Mouse (Mus musculus) neural tube, embryonic 11.5 days (tissue): ENCODE results near the gene Flt3. TPM values are rescaled to one million over a fixed set of nuclear protein-coding genes. Genes with fewer than 3 reads are reported as not detected.

Experiments
- ATAC-seq: fragments of 200-750 bp; cut with Nextera tagmentation; 2 replicates; pipeline ENCODE4 v1.8.0; 2017; ENCODE audit warnings: moderate number of reproducible peaks, mild to moderate bottlenecking, moderate TSS enrichment, moderate library complexity; ENCODE audit not compliant: insufficient read depth, low FRiP score, low TSS enrichment
- DNase-seq: peaks from one replicate; pipeline ENCODE4 v3.0.0-alpha.2; 2015; ENCODE audit warnings: low spot score
- H3K27ac ChIP-seq: fragments of 300-500 bp; sonication (generic); 2 replicates; pipeline ENCODE4 v1.5.1; 2014; ENCODE audit warnings: low read depth, mild to moderate bottlenecking, low read length
- H3K27me3 ChIP-seq: fragments of 300-500 bp; sonication (generic); 2 replicates; pipeline ENCODE4 v1.6.1; 2014; ENCODE audit warnings: mild to moderate bottlenecking, low read length, mixed read lengths; ENCODE audit not compliant: control insufficient read depth, insufficient read depth
- H3K36me3 ChIP-seq: fragments of 300-500 bp; sonication (generic); 2 replicates; pipeline ENCODE4 v1.6.1; 2014; ENCODE audit warnings: mild to moderate bottlenecking, low read length, moderate library complexity, mixed read lengths; ENCODE audit not compliant: control insufficient read depth, insufficient read depth
- H3K4me1 ChIP-seq: fragments of 300-500 bp; sonication (generic); 2 replicates; pipeline ENCODE4 v1.6.1; 2014; ENCODE audit warnings: low read length, mixed read lengths; ENCODE audit not compliant: control insufficient read depth, insufficient read depth
- H3K4me2 ChIP-seq: fragments of 300-500 bp; sonication (generic); 2 replicates; pipeline ENCODE4 v1.6.1; 2014; ENCODE audit warnings: low read depth, mild to moderate bottlenecking, moderate library complexity
- H3K4me3 ChIP-seq: fragments of 300-500 bp; sonication (generic); 2 replicates; pipeline ENCODE4 v1.5.1; 2014; ENCODE audit warnings: low read depth, low read length
- H3K9ac ChIP-seq: fragments of 300-500 bp; sonication (generic); 2 replicates; pipeline ENCODE4 v1.6.1; 2014; ENCODE audit warnings: mild to moderate bottlenecking, low read length
- H3K9me3 ChIP-seq: fragments of 300-500 bp; sonication (generic); 2 replicates; pipeline ENCODE4 v1.6.1; 2016; ENCODE audit warnings: low read length; ENCODE audit not compliant: control insufficient read depth
- WGBS: fragments of 180-500 bp; shearing (Covaris S2); extraction: QIAGEN DNeasy Blood & Tissue Kit; methylation state at CpG from one replicate; pipeline ENCODE4 v1.1.7; 2014; 5-methylcytosine and 5-hydroxymethylcytosine counted together
- polyA plus RNA-seq: library from polyadenylated mRNA; unstranded; fragments of >200 nt; fragmentation: Nextera tagmentation; extraction: Ambion mirVana; gene quantifications from 2 replicates; pipeline ENCODE4 v1.2.1, GENCODE M21; 2014

Flt3 gene
- 0.21 TPM in 1 of 2 replicates, not detected in the other for polyA plus RNA-seq

DNA sequence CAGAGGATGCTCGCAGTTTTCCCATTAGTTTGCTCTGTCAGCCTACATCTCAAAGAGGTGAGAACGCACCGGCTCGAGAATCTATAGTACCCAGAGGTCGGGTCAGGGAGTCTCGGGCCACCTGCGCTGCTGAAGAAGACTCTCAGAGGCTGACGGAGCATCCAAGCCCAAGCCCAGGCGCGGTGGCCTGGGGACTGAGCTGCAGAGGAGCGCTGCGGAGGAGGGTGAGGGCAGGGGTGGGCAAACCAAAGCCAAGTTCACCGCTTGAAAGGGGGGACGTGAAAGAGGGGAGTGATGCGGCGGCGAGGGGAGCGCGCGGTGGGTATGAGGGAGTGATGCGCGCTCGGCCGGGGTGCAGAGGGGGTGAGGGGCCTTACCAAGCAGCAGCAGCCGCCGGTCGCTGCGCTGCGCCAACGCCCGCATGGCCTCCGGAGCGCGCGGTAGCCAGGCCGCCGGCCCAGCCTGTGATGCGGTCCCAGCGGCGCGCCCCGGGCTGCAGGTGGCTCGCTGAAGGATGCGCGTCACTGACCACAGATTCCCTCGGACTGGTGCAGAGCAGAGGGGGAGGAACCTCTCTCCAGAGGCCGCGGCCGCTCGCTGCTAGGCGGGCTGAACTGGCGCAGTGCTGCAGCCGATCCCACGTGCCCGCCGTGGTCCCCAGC lies at the start of gene Flt3:
Gene Flt3, minus strand, starts transcription at position 647 of the 662 bp plus-strand sequence.
- Histone ChIP-seq H3K9ac (peak within 1 kb of the TSS; percentile 39), H3K36me3 (no peaks in the 10 kb centered on the region), H3K4me2 (peak within 1 kb of the TSS; percentile 73), H3K9me3 (no peaks in the 10 kb centered on the region), H3K4me3 (peak within 1 kb of the TSS; percentile 39), H3K27me3 (peaks cover 30% of the 10 kb centered on the region), H3K4me1 (0 out of 2 replicates have a peak, but pooled peaks cover 6% of the 10 kb centered on the region), H3K27ac (no peak within 1 kb of the TSS)
- WGBS, result under 1% methylated on average over 55 of the region's 56 CpGs
- peak; percentile 62 for DNase-seq
- no peak; the same call in 1 of the 2 replicates for ATAC-seq

DNA sequence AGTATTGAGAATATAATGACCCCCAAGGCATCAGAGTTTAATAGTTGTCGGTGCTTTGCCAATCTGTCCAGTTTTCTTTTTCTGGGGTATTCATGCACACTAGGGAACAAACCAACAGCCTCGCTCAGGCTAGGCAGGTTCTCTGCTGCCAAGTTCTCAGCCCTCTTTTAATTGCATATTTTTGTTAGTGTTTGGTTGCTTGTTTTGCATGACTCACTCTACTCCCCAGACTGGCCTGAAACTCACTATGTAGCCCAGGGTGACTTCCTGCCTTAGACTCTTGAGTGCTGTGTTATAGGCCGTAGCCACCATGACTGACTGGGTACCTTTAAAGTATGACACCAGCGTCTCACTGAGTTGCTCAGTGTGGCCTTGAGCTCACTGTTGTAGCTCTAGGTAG lies 48.6 kb upstream of the Flt3 start:
- no peaks in the 10 kb centered on the region for H3K4me1 ChIP-seq
- 84% methylated on average over 4 of the region's 4 CpGs for WGBS
- H3K9me3 ChIP-seq, result no peaks in the 10 kb centered on the region
- no peak overlapping the region for H3K9ac ChIP-seq
- H3K36me3 ChIP-seq, result no peaks in the 10 kb centered on the region; the same call in 1 of the 2 replicates
- H3K4me2 ChIP-seq, result no peak overlapping the region
- H3K27ac ChIP-seq, result no peak overlapping the region
- no peak for ATAC-seq
- no peaks in the 10 kb centered on the region for H3K27me3 ChIP-seq
- H3K4me3 ChIP-seq, result no peak overlapping the region
- DNase-seq, result no peak

DNA sequence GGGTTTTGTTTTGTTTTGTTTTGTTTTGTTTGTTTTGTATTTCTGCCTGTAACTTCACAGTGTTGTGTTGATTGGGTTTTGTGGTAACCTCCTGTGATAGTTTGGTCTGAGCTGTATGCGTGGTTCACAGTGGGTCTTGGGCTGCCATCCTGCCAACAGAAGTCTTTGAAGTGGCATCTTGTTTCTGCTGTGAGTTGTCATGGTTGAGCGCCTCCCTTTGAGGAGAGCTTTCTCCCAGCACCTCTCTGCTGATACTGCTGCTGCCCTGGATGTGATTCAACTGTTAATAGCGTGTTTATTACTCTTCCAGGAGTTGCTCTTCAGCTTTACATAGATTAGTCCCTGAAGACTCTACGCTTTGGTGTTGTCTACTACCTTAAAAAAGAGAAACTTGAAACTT lies 48.2 kb upstream of the Flt3 start:
- WGBS, result 53% methylated on average over 4 of the region's 4 CpGs
- DNase-seq, result no peak
- Histone ChIP-seq H3K9me3 (no peaks in the 10 kb centered on the region), H3K4me2 (no peak overlapping the region), H3K27me3 (no peaks in the 10 kb centered on the region), H3K9ac (no peak overlapping the region), H3K36me3 (no peaks in the 10 kb centered on the region; the same call in 1 of the 2 replicates), H3K4me1 (no peaks in the 10 kb centered on the region), H3K27ac (no peak overlapping the region), H3K4me3 (no peak overlapping the region)
- no peak for ATAC-seq

DNA sequence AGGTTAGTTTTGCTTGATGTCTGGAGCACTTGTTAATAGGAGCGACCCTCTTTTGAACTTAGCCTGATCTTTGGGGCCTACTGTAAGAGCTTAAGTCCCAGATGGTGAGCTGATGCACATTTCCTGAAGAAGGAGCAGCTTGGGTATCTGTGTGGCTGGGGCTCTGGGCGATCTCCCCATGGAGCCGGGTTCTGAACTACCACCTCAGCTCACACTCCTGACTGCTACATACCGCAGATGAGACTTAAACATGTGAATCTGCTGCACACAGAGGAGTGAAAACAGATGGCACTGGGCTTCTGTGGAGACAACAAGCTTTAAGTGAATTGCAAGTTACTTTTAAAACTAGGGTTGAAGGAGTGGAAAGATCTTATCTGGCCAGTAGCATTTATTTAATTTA lies 45.0 kb upstream of the Flt3 start:
- DNase-seq (no peak), ATAC-seq (no peak)
- no peak overlapping the region for H3K9ac ChIP-seq
- H3K4me2 ChIP-seq, result no peak overlapping the region
- H3K27ac ChIP-seq, result no peak overlapping the region
- H3K4me3 ChIP-seq, result no peak overlapping the region
- H3K27me3 ChIP-seq, result no peaks in the 10 kb centered on the region
- no peaks in the 10 kb centered on the region for H3K4me1 ChIP-seq
- H3K36me3 ChIP-seq, result no peaks in the 10 kb centered on the region
- 84% methylated on average over 4 of the region's 4 CpGs for WGBS
- H3K9me3 ChIP-seq, result no peaks in the 10 kb centered on the region

DNA sequence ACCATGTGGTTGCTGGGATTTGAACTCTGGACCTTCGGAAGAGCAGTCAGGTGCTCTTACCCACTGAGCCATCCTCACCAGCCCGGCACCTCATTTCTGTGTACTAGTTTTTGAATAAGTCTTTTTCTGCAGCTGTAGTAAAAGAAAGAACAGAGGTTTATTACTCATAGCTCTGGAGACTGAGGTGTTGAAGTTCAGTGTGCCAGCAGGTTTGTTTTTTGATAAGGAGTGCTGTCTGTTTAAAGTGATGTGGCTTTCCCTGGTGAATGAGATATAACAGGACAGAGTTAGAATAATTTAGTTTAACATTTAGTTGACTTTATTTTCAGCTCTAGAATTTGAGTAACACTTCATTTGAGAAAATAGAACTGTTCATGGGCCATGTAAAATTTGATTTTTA lies 44.5 kb upstream of the Flt3 start:
- no peak overlapping the region for H3K27ac ChIP-seq
- ATAC-seq (no peak), DNase-seq (no peak)
- no peaks in the 10 kb centered on the region for H3K9me3 ChIP-seq
- no peaks in the 10 kb centered on the region for H3K4me1 ChIP-seq
- H3K4me3 ChIP-seq, result no peak overlapping the region
- WGBS, result 95% methylated on average over 2 of the region's 2 CpGs
- no peak overlapping the region for H3K9ac ChIP-seq
- no peak overlapping the region for H3K4me2 ChIP-seq
- no peaks in the 10 kb centered on the region for H3K36me3 ChIP-seq
- no peaks in the 10 kb centered on the region for H3K27me3 ChIP-seq

DNA sequence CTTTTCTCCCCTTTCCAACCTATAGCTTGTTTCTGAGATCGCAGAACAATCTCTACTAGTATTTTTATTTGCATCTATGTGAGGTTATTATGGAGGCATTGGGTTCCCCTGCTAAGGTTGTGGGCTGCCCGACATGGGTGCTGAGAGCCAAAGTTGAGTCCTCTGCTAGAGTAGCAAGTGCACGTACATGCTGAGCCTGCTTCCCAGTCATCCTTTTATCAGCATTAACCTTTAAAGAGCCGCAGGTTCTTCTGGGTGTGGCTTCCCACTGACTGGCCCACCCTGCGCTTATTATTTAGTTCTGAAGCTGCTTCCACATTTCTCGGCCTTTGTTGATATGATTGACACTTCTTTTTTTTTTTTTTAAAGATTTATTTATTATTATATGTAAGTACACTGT lies 44.0 kb upstream of the Flt3 start:
- Histone ChIP-seq H3K4me1 (no peaks in the 10 kb centered on the region), H3K4me3 (no peak overlapping the region), H3K4me2 (no peak overlapping the region), H3K27ac (no peak overlapping the region), H3K9me3 (no peaks in the 10 kb centered on the region), H3K36me3 (no peaks in the 10 kb centered on the region), H3K9ac (no peak overlapping the region), H3K27me3 (no peaks in the 10 kb centered on the region)
- DNase-seq, result no peak
- WGBS, result 91% methylated on average over 6 of the region's 6 CpGs
- no peak for ATAC-seq

DNA sequence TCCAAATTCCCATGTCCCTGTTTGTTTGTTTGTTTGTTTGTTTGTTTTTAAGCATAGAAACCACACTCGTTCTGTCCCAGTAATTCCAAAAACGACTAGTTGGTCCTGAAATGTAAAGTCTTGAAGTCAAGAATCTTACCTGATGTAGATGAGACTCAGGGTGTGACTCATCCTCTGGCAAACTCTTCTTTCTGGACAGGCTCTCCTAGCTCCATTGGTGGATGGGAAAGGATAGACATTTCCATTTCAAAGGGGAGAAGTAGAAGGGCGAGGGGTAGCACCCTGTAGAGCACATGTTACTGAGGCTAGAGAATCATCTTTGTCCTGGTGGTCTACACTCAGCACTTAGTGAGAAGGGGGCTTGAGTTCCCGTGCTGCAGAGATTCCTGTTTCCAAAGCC lies 42.5 kb upstream of the Flt3 start:
- Histone ChIP-seq H3K27ac (no peak overlapping the region), H3K36me3 (no peaks in the 10 kb centered on the region), H3K27me3 (no peaks in the 10 kb centered on the region), H3K4me3 (no peak overlapping the region), H3K9ac (no peak overlapping the region), H3K9me3 (no peaks in the 10 kb centered on the region), H3K4me2 (no peak overlapping the region), H3K4me1 (no peaks in the 10 kb centered on the region)
- no peak for ATAC-seq
- DNase-seq, result no peak
- 79% methylated on average over 4 of the region's 4 CpGs for WGBS

DNA sequence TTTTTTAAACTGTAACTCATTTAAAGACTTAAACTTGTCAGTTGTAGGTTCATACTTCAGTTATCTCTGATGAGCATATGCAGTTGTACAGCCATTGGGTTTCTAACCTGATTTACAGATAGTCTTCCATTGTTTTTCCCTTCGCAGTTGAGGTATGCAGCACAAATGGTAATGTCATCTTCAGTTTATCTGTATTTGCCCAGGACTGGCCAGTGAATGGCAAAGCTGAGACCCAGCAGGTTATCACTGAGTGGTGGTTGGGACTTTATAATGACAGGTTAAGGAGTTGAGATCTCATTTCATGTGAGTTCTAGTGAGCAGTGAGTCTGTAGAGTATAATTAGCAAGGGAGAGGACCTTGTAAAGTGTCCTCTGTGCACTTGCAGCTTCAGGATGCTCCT lies 41.7 kb upstream of the Flt3 start:
- 92% methylated on average over 1 of the region's 1 CpGs for WGBS

DNA sequence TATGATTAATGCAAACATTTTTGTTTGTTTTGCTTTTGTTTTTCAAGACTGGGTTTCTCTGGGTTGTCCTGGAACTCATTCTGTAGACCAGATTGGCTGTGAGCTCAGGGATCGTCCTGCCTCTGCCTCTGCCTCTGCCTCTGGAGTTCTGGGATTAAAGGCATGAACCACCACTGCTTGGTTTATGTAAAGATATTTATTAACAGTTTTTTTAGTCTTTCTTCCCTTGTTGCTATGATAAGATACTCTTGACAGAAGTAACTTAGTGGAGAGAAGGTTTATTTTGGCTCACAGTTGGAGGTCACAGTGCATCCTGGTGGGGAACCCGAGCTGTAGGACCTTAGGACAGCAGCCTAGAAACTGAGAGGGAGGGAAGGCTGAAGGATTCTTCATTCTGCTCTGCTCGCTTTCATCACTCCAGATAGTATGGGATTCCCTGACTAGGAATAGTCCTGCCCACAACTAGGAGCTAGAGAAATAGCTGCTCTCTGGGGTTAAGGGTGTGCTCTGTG lies 40.8 kb upstream of the Flt3 start:
- Histone ChIP-seq H3K27me3 (no peaks in the 10 kb centered on the region), H3K27ac (no peak overlapping the region), H3K9ac (no peak overlapping the region), H3K9me3 (no peaks in the 10 kb centered on the region), H3K4me2 (no peak overlapping the region), H3K4me3 (no peak overlapping the region), H3K36me3 (no peaks in the 10 kb centered on the region), H3K4me1 (no peaks in the 10 kb centered on the region)
- no peak for DNase-seq
- WGBS, result 73% methylated on average over 3 of the region's 3 CpGs
- no peak for ATAC-seq

More for the DNA sequence above, 41.7 kb upstream of the Flt3 start:
- Histone ChIP-seq H3K27me3 (no peaks in the 10 kb centered on the region), H3K36me3 (no peaks in the 10 kb centered on the region), H3K4me3 (no peak overlapping the region), H3K4me2 (no peak overlapping the region), H3K27ac (no peak overlapping the region), H3K4me1 (no peaks in the 10 kb centered on the region), H3K9ac (no peak overlapping the region), H3K9me3 (no peaks in the 10 kb centered on the region)
- no peak for ATAC-seq
- DNase-seq, result no peak
